Mouse (Mus musculus) heart, embryonic 16.5 days (tissue): Measurements from ENCODE around the gene Pkig. TPM values are rescaled to one million over a fixed set of nuclear protein-coding genes. Genes with fewer than 3 reads are reported as not detected.
"Not testable (repeated sequence)": the region's sequence is repeated elsewhere in the genome, so short reads cannot be mapped to it uniquely, and the experiment has no call there.

ENCODE experiments used
- ATAC-seq: fragments of 200-750 bp; cut with Nextera tagmentation; replicated peaks from 2 replicates; pipeline ENCODE4 v1.8.0; 2017; ENCODE audit warnings: moderate number of reproducible peaks; ENCODE audit not compliant: insufficient read depth, low FRiP score; ENCODE audit errors: extremely low read depth
- H3K27ac ChIP-seq: fragments of 300-500 bp; sonication (generic); 2 replicates; pipeline ENCODE4 v1.5.1; 2014; ENCODE audit warnings: mild to moderate bottlenecking, low read length, control low read depth, moderate library complexity
- H3K27me3 ChIP-seq: fragments of 300-500 bp; sonication (generic); 2 replicates; pipeline ENCODE4 v1.6.1; 2014; ENCODE audit warnings: low read length, mixed read lengths; ENCODE audit not compliant: control insufficient read depth, insufficient read depth
- H3K36me3 ChIP-seq: fragments of 300-500 bp; sonication (generic); 2 replicates; pipeline ENCODE4 v1.6.1; 2014; ENCODE audit not compliant: control insufficient read depth, insufficient read depth
- H3K4me1 ChIP-seq: fragments of 300-500 bp; sonication (generic); 2 replicates; pipeline ENCODE4 v1.6.1; 2014; ENCODE audit warnings: low read length, mixed read lengths; ENCODE audit not compliant: control insufficient read depth, insufficient read depth
- H3K4me2 ChIP-seq: fragments of 300-500 bp; sonication (generic); 2 replicates; pipeline ENCODE4 v1.6.1; 2014; ENCODE audit warnings: low read depth, mild to moderate bottlenecking, control low read depth, low read length
- H3K4me3 ChIP-seq: fragments of 300-500 bp; sonication (generic); 2 replicates; pipeline ENCODE4 v1.5.1; 2014; ENCODE audit warnings: mild to moderate bottlenecking, control low read depth, low read length
- H3K9ac ChIP-seq: fragments of 300-500 bp; sonication (generic); 2 replicates; pipeline ENCODE4 v1.6.1; 2014; ENCODE audit warnings: low read length, control low read depth
- H3K9me3 ChIP-seq: fragments of 300-500 bp; sonication (generic); replicated peaks from 2 replicates; pipeline ENCODE4 v1.6.1; 2016; ENCODE audit warnings: low read length; ENCODE audit not compliant: control insufficient read depth
- WGBS: fragments of 180-500 bp; shearing (Covaris S2); extraction: QIAGEN DNeasy Blood & Tissue Kit; methylation state at CpG from one replicate; pipeline ENCODE4 v1.1.7; 2014; 5-methylcytosine and 5-hydroxymethylcytosine counted together
- polyA plus RNA-seq: library from polyadenylated mRNA; unstranded; fragments of >200 nt; fragmentation: Nextera tagmentation; extraction: Ambion mirVana; gene quantifications from 2 replicates; pipeline ENCODE4 v1.2.1, GENCODE M21; 2015

Gene Pkig
- polyA plus RNA-seq, 1 experiment from 2014 or later: 420 TPM

DNA sequence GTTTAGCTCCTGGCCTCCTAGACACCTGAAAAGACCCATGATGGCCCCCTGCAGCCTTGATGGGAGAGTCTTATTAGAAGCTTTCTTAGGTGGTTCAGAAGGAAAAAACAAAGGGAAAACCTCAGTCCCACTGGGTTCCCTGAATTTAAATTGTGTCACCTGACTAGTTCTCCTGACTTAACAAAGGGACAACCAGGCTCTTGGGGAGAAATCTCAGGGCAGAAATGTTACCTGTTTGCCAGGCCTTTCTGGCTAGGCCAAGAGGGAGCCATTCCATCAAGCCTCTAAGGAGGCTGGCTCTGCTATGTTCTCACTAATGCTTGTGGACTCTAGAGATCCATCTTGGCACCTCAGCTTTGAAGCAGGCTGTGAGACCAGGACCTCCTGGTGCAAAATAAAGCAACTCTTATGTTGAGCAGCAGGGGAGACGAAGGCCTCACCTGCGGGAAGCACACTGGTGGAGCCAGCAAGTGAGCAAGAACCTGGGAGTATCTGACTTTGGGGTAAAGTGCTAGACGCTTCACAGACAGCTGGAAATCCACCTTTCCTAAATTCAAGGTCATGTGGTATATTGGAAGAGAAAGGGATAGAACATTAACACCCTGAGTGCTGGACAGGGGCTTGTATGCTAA is 40.8 kb upstream of the Pkig start:
- WGBS: 77% methylated on average over 3 of the region's 3 CpGs
- peaks cover 58% of the 10 kb centered on the region for H3K36me3 ChIP-seq
- no peaks in the 10 kb centered on the region for H3K4me1 ChIP-seq
- ATAC-seq: no peak
- no peak overlapping the region for H3K9ac ChIP-seq
- H3K4me3 ChIP-seq: no peak overlapping the region
- no peaks in the 10 kb centered on the region for H3K27me3 ChIP-seq
- no peak overlapping the region for H3K4me2 ChIP-seq
- H3K9me3 ChIP-seq: 0 out of 2 replicates have a peak, but pooled peaks cover 4% of the 10 kb centered on the region
- no peak overlapping the region for H3K27ac ChIP-seq

DNA sequence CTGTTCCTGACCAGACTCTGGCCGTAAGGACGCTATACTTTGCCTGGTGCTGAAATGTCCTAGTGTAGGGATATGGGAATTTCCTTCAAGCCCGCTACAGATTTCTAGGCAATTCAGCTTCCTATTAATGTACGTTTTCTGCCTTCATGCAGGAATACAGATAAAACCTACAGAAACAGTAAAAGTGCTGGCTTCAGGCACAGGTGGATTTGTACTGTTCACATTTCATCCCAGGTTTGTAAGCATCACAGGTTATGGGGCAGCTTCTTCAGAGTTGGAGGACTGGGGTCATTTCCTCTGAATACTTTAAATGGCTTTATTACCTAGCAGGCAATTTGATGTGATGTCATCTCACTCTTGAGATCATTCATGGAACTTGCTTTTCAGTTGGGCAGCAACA is 40.3 kb upstream of the Pkig start:
- Histone ChIP-seq H3K9me3 (0 out of 2 replicates have a peak, but pooled peaks cover 4% of the 10 kb centered on the region), H3K4me2 (no peak overlapping the region), H3K27me3 (no peaks in the 10 kb centered on the region), H3K27ac (no peak overlapping the region), H3K4me1 (no peaks in the 10 kb centered on the region), H3K9ac (no peak overlapping the region), H3K4me3 (no peak overlapping the region), H3K36me3 (peaks cover 53% of the 10 kb centered on the region)
- 85% methylated on average over 4 of the region's 4 CpGs for WGBS
- no peak for ATAC-seq

DNA sequence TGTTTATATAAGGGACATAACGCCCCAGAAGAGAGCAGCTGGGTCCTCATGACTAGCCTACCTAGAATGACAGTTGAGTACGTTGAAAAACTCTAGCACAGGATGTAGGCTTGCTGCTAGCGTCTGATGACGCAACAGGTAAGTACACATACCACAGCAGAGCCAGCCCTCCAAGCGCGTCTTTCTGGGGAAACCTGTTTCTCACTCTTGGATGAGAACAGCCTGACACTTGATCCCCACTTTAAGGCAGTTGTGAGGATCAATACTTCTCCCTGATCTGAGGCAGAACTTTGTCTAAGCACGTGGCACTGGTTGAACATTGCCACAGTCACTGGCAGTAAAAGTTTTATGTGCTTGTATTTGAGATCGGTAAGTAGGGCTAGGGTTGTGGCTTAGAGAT is 37.7 kb upstream of the Pkig start:
- Histone ChIP-seq H3K27me3 (no peaks in the 10 kb centered on the region), H3K9ac (no peak overlapping the region), H3K4me3 (no peak overlapping the region), H3K9me3 (no peaks in the 10 kb centered on the region), H3K27ac (no peak overlapping the region), H3K36me3 (peaks cover 51% of the 10 kb centered on the region), H3K4me1 (no peaks in the 10 kb centered on the region), H3K4me2 (no peak overlapping the region)
- WGBS: 87% methylated on average over 8 of the region's 8 CpGs
- ATAC-seq: no peak

DNA sequence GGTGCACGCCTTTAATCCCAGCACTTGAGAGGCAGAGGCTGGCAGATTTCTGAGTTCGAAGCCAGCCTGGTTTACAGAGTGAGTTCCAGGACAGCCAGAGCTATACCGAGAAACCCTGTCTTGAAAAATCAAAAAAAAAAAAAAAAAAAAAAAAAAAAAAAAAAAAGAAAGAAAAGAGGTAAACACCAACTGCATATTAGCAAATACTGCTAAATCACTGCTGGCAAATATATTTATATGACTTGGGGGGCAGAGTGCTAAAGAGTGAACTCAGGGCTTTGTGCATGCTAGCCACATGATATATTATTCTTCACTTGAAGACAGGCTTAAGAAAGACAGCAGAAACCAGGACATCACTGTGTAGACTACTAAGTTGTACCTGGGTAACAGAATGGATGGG is 36.8 kb upstream of the Pkig start:
- WGBS: 89% methylated on average over 3 of the region's 3 CpGs
- not testable (repeated sequence) for H3K4me3 ChIP-seq, H3K4me1 ChIP-seq, H3K4me2 ChIP-seq, H3K27me3 ChIP-seq, H3K27ac ChIP-seq, H3K9ac ChIP-seq, ATAC-seq, H3K9me3 ChIP-seq
- H3K36me3 ChIP-seq: peaks cover 51% of the 10 kb centered on the region

DNA sequence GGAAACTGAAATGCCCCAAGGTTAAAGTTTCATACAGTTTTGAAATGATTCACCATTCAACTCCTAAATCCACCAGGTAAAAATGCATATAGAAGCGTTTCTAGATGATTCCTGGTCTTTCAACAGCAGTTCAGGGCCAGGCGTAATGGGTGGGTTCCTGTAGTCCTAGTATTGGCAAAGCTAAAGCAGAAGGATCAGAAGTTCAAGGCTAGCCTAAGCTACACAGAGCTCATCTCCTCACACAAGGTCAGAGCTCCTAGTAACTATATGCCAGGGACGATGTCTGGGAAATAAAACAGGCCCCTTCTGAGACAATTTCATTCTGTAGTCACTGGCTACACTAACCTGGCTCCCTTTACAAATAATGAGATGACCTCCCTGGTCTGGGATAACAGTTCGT is 27.0 kb upstream of the Pkig start:
- WGBS: 94% methylated on average over 4 of the region's 4 CpGs
- H3K36me3 ChIP-seq: peaks cover 68% of the 10 kb centered on the region
- no peak overlapping the region for H3K9ac ChIP-seq
- H3K9me3 ChIP-seq: no peaks in the 10 kb centered on the region
- H3K27me3 ChIP-seq: no peaks in the 10 kb centered on the region
- H3K4me3 ChIP-seq: no peak overlapping the region
- no peak overlapping the region for H3K27ac ChIP-seq
- no peak overlapping the region for H3K4me2 ChIP-seq
- H3K4me1 ChIP-seq: no peaks in the 10 kb centered on the region
- no peak for ATAC-seq

DNA sequence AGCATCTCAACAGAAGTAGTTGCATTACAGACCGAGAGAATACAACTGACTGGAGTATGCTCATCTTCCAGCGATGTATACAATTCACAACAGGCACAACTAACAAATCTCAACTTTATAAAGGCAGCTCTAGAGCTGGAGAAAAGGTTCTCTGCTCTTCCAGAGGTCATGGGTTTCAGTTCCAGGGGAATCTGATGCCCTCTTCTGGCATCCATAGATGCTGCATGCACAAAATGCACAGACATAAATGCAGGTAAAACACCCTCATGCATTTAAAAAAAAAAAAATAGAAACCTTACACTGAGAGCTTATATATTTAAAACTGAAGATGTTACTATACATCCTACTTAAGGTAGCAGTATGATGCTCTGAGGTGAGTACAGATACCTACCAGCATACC is 26.5 kb upstream of the Pkig start:
- H3K9ac ChIP-seq: no peak overlapping the region
- peaks cover 67% of the 10 kb centered on the region for H3K36me3 ChIP-seq
- 93% methylated on average over 2 of the region's 2 CpGs for WGBS
- no peaks in the 10 kb centered on the region for H3K9me3 ChIP-seq
- H3K4me1 ChIP-seq: no peaks in the 10 kb centered on the region
- no peaks in the 10 kb centered on the region for H3K27me3 ChIP-seq
- no peak for ATAC-seq
- H3K27ac ChIP-seq: no peak overlapping the region
- H3K4me2 ChIP-seq: no peak overlapping the region
- H3K4me3 ChIP-seq: no peak overlapping the region

DNA sequence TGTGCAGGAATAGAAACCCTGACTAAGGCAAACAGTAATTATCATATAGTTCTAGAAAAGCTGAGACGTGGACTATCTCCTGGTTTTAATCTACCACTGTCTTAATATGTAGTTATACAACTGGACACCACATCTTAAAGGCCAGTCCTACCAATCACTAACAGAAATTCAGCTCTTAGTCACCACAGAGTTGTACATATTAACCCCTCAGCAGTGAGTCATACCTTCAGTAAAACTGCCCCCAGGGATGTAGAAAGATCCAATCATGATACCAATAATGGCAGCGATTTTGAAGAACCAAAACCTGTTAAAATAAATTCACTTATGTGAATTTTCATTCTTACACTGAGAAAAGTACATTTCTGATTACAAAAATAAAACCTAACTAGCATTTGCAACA is 24.0 kb upstream of the Pkig start:
- H3K4me2 ChIP-seq: no peak overlapping the region
- H3K4me1 ChIP-seq: peaks cover 21% of the 10 kb centered on the region
- no peak overlapping the region for H3K9ac ChIP-seq
- H3K27me3 ChIP-seq: no peaks in the 10 kb centered on the region
- no peaks in the 10 kb centered on the region for H3K9me3 ChIP-seq
- 83% methylated on average over 2 of the region's 2 CpGs for WGBS
- no peak overlapping the region for H3K27ac ChIP-seq
- no peak overlapping the region for H3K4me3 ChIP-seq
- peaks cover 47% of the 10 kb centered on the region for H3K36me3 ChIP-seq
- ATAC-seq: no peak

DNA sequence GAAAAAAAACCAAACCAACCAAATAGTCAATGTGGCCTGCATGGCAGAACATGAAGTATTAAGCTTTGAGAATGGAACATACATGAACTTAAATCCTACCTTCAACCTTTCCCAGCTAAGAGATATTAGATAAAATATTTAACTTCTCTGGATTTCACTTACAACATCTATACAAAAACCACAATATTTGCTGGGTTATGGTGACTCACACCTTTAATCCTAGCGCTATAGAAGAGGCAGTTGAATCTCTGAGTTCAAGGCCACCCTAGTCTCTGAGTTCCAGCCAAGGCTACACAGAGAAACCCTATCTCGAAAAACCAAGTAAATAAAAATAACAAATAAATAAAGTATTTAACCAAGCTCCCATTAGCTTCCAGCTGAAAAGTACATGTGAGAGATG is 22.1 kb upstream of the Pkig start:
- Histone ChIP-seq H3K9me3 (no peaks in the 10 kb centered on the region), H3K9ac (no peak overlapping the region), H3K36me3 (peaks cover 36% of the 10 kb centered on the region), H3K4me2 (no peak overlapping the region), H3K4me1 (peaks cover 36% of the 10 kb centered on the region), H3K27me3 (no peaks in the 10 kb centered on the region), H3K4me3 (no peak overlapping the region), H3K27ac (no peak overlapping the region)
- WGBS: 94% methylated on average over 2 of the region's 2 CpGs
- no peak for ATAC-seq

DNA sequence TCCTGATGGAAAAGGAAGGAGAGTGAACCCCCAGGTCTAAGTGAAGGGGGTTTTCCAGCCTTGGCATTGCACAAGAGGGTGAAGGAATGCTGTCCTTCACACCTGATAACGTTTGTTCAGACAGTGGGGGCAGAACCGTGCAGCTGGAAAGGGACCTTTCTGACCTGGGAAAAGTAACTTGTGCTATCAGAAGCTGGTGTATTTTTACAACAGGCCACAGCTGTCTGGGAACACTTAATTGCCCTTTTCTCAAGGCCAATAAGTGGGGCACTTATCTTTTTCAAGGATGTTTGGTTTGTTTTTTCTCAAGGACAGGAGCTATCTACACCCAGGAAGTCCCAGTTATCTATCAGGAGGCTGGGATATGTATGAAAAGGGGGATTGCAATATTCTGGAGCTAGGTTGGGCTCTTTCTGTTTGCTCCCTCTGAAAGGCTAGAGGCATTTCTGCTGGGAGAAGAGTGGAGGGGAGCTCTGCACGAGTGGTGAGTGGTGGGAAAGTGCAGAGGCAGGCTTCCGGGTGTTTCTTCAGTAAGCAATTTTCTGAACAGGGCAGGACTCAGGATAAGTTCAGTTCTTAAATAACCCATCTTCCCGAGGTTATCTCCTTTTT is 20.4 kb upstream of the Pkig start:
- no peaks in the 10 kb centered on the region for H3K27me3 ChIP-seq
- peaks cover 46% of the 10 kb centered on the region for H3K4me1 ChIP-seq
- no peak overlapping the region for H3K4me3 ChIP-seq
- H3K4me2 ChIP-seq: peak overlapping the region; percentile 43
- ATAC-seq: peak; percentile 13; the same call in 1 of the 2 replicates
- peak overlapping the region; percentile 84 for H3K27ac ChIP-seq
- peaks cover 21% of the 10 kb centered on the region for H3K36me3 ChIP-seq
- WGBS: 16% methylated on average over 5 of the region's 5 CpGs
- peak overlapping the region; percentile 43; the same call in 1 of the 2 replicates for H3K9ac ChIP-seq
- H3K9me3 ChIP-seq: no peaks in the 10 kb centered on the region
